Mouse (Mus musculus): ENCODE data around the gene Apex2.

GRCm38 (mm10) chrX:150471416-150471815, 118.3 kb downstream of the Apex2 start:
- no peak for TF ChIP-seq CTCF (IDR thresholded peaks at IDR 0.05; ENCODE audit: control insufficient read depth, insufficient read depth, low read length)
- TF ChIP-seq POLR2A (IDR thresholded peaks at IDR 0.05; ENCODE audit: borderline replicate concordance, control insufficient read depth, low read depth, low read length), result no peak

Data from bone marrow, adult 2 months (tissue).